Mouse (Mus musculus) forebrain, embryonic 15.5 days (tissue): ENCODE data around the gene Ttc12. TPM values are rescaled to one million over a fixed set of nuclear protein-coding genes. Genes with fewer than 3 reads are reported as not detected.

Experiments used
- ATAC-seq: fragments of 200-750 bp; cut with Nextera tagmentation; replicated peaks from 2 replicates; pipeline ENCODE4 v1.8.0; 2017; ENCODE audit warnings: mild to moderate bottlenecking, moderate TSS enrichment, moderate library complexity
- H3K27ac ChIP-seq: fragments of 300-500 bp; sonication (generic); replicated peaks from 2 replicates; pipeline ENCODE4 v1.5.1; 2015; ENCODE audit warnings: mild to moderate bottlenecking, inconsistent platforms
- H3K27me3 ChIP-seq: fragments of 300-500 bp; sonication (generic); 2 replicates; pipeline ENCODE4 v1.6.1; 2015; ENCODE audit warnings: inconsistent platforms
- H3K36me3 ChIP-seq: fragments of 300-500 bp; sonication (generic); 2 replicates; pipeline ENCODE4 v1.6.1; 2015; ENCODE audit warnings: mild to moderate bottlenecking, inconsistent platforms
- H3K4me1 ChIP-seq: fragments of 300-500 bp; sonication (generic); 2 replicates; pipeline ENCODE4 v1.6.1; 2015; ENCODE audit warnings: inconsistent platforms
- H3K4me2 ChIP-seq: fragments of 300-500 bp; sonication (generic); replicated peaks from 2 replicates; pipeline ENCODE4 v1.6.1; 2015; ENCODE audit warnings: mild to moderate bottlenecking, inconsistent platforms
- H3K4me3 ChIP-seq: fragments of 300-500 bp; sonication (generic); 2 replicates; pipeline ENCODE4 v1.5.1; 2015; ENCODE audit warnings: mild to moderate bottlenecking, inconsistent platforms
- H3K9ac ChIP-seq: fragments of 300-500 bp; sonication (generic); replicated peaks from 2 replicates; pipeline ENCODE4 v1.6.1; 2015; ENCODE audit warnings: mild to moderate bottlenecking, inconsistent platforms
- H3K9me3 ChIP-seq: fragments of 300-500 bp; sonication (generic); 2 replicates; pipeline ENCODE4 v1.6.1; 2016; ENCODE audit warnings: inconsistent platforms
- WGBS: fragments of 180-500 bp; shearing (Covaris S2); methylation state at CpG from one replicate; pipeline ENCODE4 v1.1.7; 2015; ENCODE audit warnings: mixed read lengths; 5-methylcytosine and 5-hydroxymethylcytosine counted together
- polyA plus RNA-seq: library from polyadenylated mRNA; unstranded; fragments of >200 nt; fragmentation: Nextera tagmentation; extraction: Ambion mirVana; gene quantifications from 2 replicates; pipeline ENCODE4 v1.2.1, GENCODE M21; 2015

Gene Ttc12
- polyA plus RNA-seq = 0.83 and 1.8 TPM in 2 replicates

DNA sequence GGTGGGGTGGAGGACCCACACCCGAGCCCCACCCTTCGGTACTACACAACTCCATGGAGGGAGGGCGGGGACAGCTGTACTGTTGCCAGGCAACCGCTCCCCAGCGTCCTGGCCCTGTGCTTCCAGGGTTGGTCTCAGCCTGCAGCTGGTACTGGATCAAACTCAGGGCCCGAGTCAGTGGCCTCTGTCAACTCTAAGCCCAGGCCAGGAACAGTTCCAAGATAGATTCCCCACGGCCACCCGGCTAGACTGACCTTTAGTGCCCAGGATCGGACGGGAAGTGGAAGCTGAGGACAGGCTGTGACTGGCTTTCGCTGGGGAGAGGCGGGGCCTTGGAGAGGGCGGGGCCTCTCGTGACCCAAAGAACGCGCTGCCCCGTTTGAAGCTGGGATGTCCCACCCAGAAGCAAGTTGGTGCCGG lies at the start of gene Ttc12:
Ttc12 (minus strand) TSS at position 334 of the 420 bp plus-strand sequence.
- peak within 1 kb of the TSS; percentile 38 for H3K9ac ChIP-seq
- peak within 1 kb of the TSS; percentile 48 for H3K4me3 ChIP-seq
- H3K27me3 ChIP-seq = no peaks in the 10 kb centered on the region
- no peak within 1 kb of the TSS for H3K27ac ChIP-seq
- H3K4me2 ChIP-seq = peak within 1 kb of the TSS; percentile 89
- no peaks in the 10 kb centered on the region for H3K36me3 ChIP-seq
- H3K4me1 ChIP-seq = peaks cover 21% of the 10 kb centered on the region
- ATAC-seq = peak; percentile 75
- WGBS = under 1% methylated on average over 18 of the region's 18 CpGs
- H3K9me3 ChIP-seq = no peaks in the 10 kb centered on the region

GRCm38 (mm10) chr9:49534958-49535357 lies 48.9 kb upstream of the Ttc12 start:
- Histone ChIP-seq H3K9ac (no peak overlapping the region), H3K27ac (no peak overlapping the region), H3K4me3 (no peak overlapping the region), H3K4me2 (no peak overlapping the region), H3K9me3 (no peaks in the 10 kb centered on the region), H3K36me3 (peaks cover 10% of the 10 kb centered on the region), H3K4me1 (peaks cover 23% of the 10 kb centered on the region), H3K27me3 (no peaks in the 10 kb centered on the region)
- ATAC-seq = 0 out of 2 replicates have a peak, but pooled peaks have one; percentile 36
- WGBS = 53% methylated on average over 4 of the region's 4 CpGs

- peaks cover 6% of the 10 kb centered on the region for H3K36me3 ChIP-seq
- H3K9ac ChIP-seq = no peak overlapping the region
- H3K27me3 ChIP-seq = no peaks in the 10 kb centered on the region
Measured at GRCm38 (mm10) chr9:49533912-49534491, 48.0 kb upstream of the Ttc12 start.

GRCm38 (mm10) chr9:49533455-49533854 lies 47.4 kb upstream of the Ttc12 start:
- Histone ChIP-seq H3K4me1 (peaks cover 30% of the 10 kb centered on the region), H3K9ac (no peak overlapping the region), H3K36me3 (peaks cover 6% of the 10 kb centered on the region), H3K27me3 (no peaks in the 10 kb centered on the region), H3K9me3 (no peaks in the 10 kb centered on the region), H3K27ac (no peak overlapping the region), H3K4me2 (no peak overlapping the region), H3K4me3 (no peak overlapping the region)
- ATAC-seq = no peak
- 77% methylated on average over 7 of the region's 7 CpGs for WGBS

More at GRCm38 (mm10) chr9:49533912-49534491, 48.0 kb upstream of the Ttc12 start:
- Histone ChIP-seq H3K4me3 (no peak overlapping the region), H3K4me2 (no peak overlapping the region), H3K27ac (peak overlapping the region; percentile 67), H3K9me3 (no peaks in the 10 kb centered on the region), H3K4me1 (peaks cover 30% of the 10 kb centered on the region)
- WGBS = 9% methylated on average over 6 of the region's 8 CpGs
- ATAC-seq = peak; percentile 66

DNA sequence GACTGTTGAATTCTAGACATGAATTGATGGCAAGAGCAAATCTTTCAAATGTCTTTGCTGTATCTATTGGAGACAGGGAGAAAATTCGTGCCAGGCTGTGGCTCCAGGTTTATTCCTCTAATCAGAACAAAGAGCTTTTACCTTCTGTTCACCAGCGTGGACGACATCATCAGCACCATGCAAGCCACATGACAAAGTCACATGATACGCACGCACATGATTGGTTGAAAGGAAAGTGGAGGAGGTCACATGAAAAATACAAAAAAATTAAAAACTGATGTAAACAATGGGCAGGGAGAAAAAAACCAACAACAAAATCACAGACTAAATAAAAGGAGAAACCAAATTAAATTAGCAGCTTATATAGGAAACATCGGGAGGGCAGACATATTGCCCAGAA lies 45.8 kb upstream of the Ttc12 start:
- Histone ChIP-seq H3K9ac (no peak overlapping the region), H3K4me2 (no peak overlapping the region), H3K9me3 (no peaks in the 10 kb centered on the region), H3K36me3 (peaks cover 6% of the 10 kb centered on the region; the same call in 1 of the 2 replicates), H3K27ac (no peak overlapping the region), H3K27me3 (no peaks in the 10 kb centered on the region), H3K4me3 (no peak overlapping the region), H3K4me1 (peaks cover 36% of the 10 kb centered on the region)
- ATAC-seq = no peak
- WGBS = 88% methylated on average over 6 of the region's 6 CpGs

- H3K36me3 ChIP-seq = peaks cover 6% of the 10 kb centered on the region; the same call in 1 of the 2 replicates
- whole genome bisulfite sequencing = 53% methylated on average over 7 of the region's 7 CpGs
- no peaks in the 10 kb centered on the region for H3K9me3 ChIP-seq
- H3K9ac ChIP-seq = no peak overlapping the region
- no peak overlapping the region for H3K27ac ChIP-seq
- H3K27me3 ChIP-seq = no peaks in the 10 kb centered on the region
- H3K4me2 ChIP-seq = no peak overlapping the region
- no peak overlapping the region for H3K4me3 ChIP-seq
- ATAC-seq = no peak
- H3K4me1 ChIP-seq = peaks cover 33% of the 10 kb centered on the region
Measured at GRCm38 (mm10) chr9:49531257-49531656, 45.2 kb upstream of the Ttc12 start.

DNA sequence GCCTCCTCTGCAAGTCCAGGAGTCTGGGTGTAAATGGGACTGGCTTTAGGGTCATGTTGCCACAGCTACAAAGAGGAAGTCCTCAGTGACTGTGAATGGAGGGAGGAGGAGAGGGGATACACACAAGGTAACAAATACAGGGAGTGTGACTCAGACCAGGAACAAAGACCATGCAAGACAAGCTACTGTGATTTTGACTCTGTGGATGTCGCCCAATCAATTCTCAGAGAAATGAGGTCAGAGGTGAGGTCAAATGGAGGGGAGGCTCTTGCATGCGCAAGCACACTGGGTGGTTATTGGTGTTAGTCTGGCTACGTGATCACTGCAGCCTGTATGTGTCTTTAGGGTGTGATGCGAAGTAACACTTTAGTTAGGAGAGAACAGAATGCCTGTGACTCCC lies 44.7 kb upstream of the Ttc12 start:
- Histone ChIP-seq H3K4me2 (no peak overlapping the region), H3K4me1 (peaks cover 28% of the 10 kb centered on the region)

DNA sequence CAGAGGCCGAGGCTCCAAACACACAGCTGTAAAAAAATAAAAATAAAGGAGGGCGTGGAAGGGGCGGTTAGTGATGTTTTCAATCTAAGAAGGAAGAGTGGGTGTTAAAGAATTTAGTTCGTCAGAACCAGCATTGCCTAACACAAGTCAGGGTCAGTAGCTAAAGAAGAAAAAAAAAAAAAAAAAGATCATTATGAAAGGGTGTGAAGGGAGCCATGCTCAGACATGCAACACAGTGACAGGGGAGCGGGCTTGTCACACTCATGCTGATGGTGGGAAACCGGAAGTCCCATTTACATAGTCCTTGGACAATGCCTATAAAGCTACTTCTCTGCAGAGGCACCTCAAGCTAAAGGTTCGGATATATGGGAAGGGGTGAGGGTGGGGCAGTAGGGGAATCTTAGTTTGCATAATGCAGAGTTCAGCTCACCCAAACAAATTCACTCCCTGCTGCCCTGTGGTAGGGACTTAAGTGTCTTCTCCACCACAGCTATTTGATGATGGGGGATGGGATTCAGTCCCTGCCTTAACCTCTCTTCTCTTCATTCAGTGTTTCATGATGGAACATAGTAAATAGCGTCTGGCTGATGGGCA lies 43.4 kb upstream of the Ttc12 start:
- Histone ChIP-seq H3K4me3 (no peak overlapping the region), H3K9me3 (no peaks in the 10 kb centered on the region), H3K36me3 (peaks cover 6% of the 10 kb centered on the region; the same call in 1 of the 2 replicates), H3K9ac (no peak overlapping the region), H3K4me2 (no peak overlapping the region), H3K27me3 (no peaks in the 10 kb centered on the region), H3K27ac (no peak overlapping the region), H3K4me1 (peaks cover 22% of the 10 kb centered on the region)
- no peak for ATAC-seq
- WGBS = 66% methylated on average over 8 of the region's 8 CpGs

More for the DNA sequence above, 44.7 kb upstream of the Ttc12 start:
- Histone ChIP-seq H3K27me3 (no peaks in the 10 kb centered on the region), H3K27ac (no peak overlapping the region), H3K9me3 (no peaks in the 10 kb centered on the region), H3K4me3 (no peak overlapping the region), H3K36me3 (peaks cover 6% of the 10 kb centered on the region; the same call in 1 of the 2 replicates), H3K9ac (no peak overlapping the region)
- ATAC-seq = no peak
- 72% methylated on average over 4 of the region's 4 CpGs for WGBS

DNA sequence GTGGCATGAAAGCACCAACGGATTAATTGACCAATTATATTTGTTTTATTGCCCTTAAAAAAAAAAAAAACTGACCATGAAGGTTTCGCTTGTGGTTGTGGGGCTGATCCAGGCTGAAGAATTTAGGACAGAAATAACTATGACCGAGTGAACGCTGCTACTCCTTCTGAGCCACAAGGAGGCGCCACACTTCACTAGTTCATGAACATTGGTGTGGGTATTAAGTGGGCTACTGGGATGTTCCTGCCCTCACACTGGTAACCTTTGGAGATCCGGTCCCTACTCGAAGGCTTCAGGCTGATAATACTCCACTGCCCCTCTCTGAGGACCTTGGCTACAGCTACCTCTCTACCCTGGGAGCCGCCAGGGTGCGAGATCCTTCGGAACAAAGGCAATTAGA lies 42.9 kb upstream of the Ttc12 start:
- Histone ChIP-seq H3K9ac (no peak overlapping the region), H3K4me1 (peaks cover 17% of the 10 kb centered on the region), H3K9me3 (no peaks in the 10 kb centered on the region), H3K27ac (no peak overlapping the region), H3K27me3 (no peaks in the 10 kb centered on the region), H3K36me3 (peaks cover 6% of the 10 kb centered on the region; the same call in 1 of the 2 replicates), H3K4me3 (no peak overlapping the region), H3K4me2 (no peak overlapping the region)
- no peak for ATAC-seq
- 45% methylated on average over 10 of the region's 10 CpGs for WGBS

- no peak overlapping the region for H3K4me3 ChIP-seq
- no peak overlapping the region for H3K4me2 ChIP-seq
- H3K9me3 ChIP-seq = no peaks in the 10 kb centered on the region
- H3K27me3 ChIP-seq = no peaks in the 10 kb centered on the region
- peaks cover 7% of the 10 kb centered on the region for H3K36me3 ChIP-seq
- ATAC-seq = no peak
- 44% methylated on average over 5 of the region's 5 CpGs for WGBS
- H3K27ac ChIP-seq = no peak overlapping the region
- peaks cover 16% of the 10 kb centered on the region for H3K4me1 ChIP-seq
- H3K9ac ChIP-seq = no peak overlapping the region
Measured at GRCm38 (mm10) chr9:49528026-49528425, 42.0 kb upstream of the Ttc12 start.

GRCm38 (mm10) chr9:49527340-49527739 lies 41.3 kb upstream of the Ttc12 start:
- Histone ChIP-seq H3K4me2 (no peak overlapping the region), H3K27me3 (no peaks in the 10 kb centered on the region), H3K27ac (no peak overlapping the region; the same call in 1 of the 2 replicates), H3K9ac (no peak overlapping the region), H3K36me3 (peaks cover 14% of the 10 kb centered on the region), H3K4me1 (peaks cover 16% of the 10 kb centered on the region), H3K4me3 (no peak overlapping the region), H3K9me3 (no peaks in the 10 kb centered on the region)
- no peak for ATAC-seq
- 39% methylated on average over 8 of the region's 8 CpGs for WGBS

DNA sequence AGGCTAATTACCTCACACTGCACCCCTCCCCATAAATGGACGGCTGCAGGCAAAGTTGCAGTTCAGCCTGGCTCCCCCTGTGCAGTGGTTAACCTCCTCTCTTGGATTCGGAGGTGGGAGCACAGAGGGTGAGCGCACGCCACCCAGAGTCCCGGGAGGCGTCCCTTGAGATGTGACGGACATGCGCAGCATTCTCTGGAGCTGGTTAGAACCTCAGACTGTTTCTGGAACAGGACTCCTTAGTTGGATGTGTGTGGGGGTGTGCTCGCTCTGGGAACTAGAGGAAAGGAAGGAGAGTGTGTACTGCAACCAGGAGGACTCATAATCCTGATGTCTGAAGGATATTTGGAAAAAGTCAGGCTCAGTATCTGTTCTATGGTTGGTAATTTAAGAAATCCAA lies 38.7 kb upstream of the Ttc12 start:
- Histone ChIP-seq H3K4me3 (no peak overlapping the region), H3K27me3 (no peaks in the 10 kb centered on the region), H3K36me3 (peaks cover 19% of the 10 kb centered on the region), H3K27ac (no peak overlapping the region), H3K9me3 (no peaks in the 10 kb centered on the region), H3K4me2 (no peak overlapping the region), H3K4me1 (peaks cover 14% of the 10 kb centered on the region), H3K9ac (no peak overlapping the region)
- 85% methylated on average over 9 of the region's 9 CpGs for whole genome bisulfite sequencing
- no peak for ATAC-seq
